Mouse (Mus musculus) forebrain, embryonic 10.5 days (tissue): Measurements from ENCODE around the gene Filip1l. TPM values are rescaled to one million over a fixed set of nuclear protein-coding genes. Genes with fewer than 3 reads are reported as not detected.

Experiments
- DNase-seq: peaks from one replicate; pipeline ENCODE4 v3.0.0-alpha.2; 2017; ENCODE audit warnings: low spot score; ENCODE audit errors: extremely low spot score
- H3K27ac ChIP-seq: fragments of 300-500 bp; sonication (generic); 2 replicates; pipeline ENCODE4 v1.5.1; 2016; ENCODE audit warnings: mild to moderate bottlenecking
- H3K27me3 ChIP-seq: fragments of 300-500 bp; sonication (generic); 2 replicates; pipeline ENCODE4 v1.6.1; 2016; ENCODE audit warnings: mild to moderate bottlenecking; ENCODE audit not compliant: poor library complexity, severe bottlenecking
- H3K36me3 ChIP-seq: fragments of 300-500 bp; sonication (generic); replicated peaks from 2 replicates; pipeline ENCODE4 v1.6.1; 2016; ENCODE audit warnings: mild to moderate bottlenecking, moderate library complexity
- H3K4me1 ChIP-seq: fragments of 300-500 bp; sonication (generic); 2 replicates; pipeline ENCODE4 v1.6.1; 2016
- H3K4me3 ChIP-seq: fragments of 300-500 bp; sonication (generic); 2 replicates; pipeline ENCODE4 v1.5.1; 2016; ENCODE audit warnings: mild to moderate bottlenecking, moderate library complexity
- H3K9me3 ChIP-seq: fragments of 300-500 bp; sonication (generic); 2 replicates; pipeline ENCODE4 v1.6.1; 2016; ENCODE audit warnings: mild to moderate bottlenecking, moderate library complexity
- WGBS: fragments of 180-500 bp; shearing (Covaris S2); methylation state at CpG from one replicate; pipeline ENCODE4 v1.1.7; 2016; 5-methylcytosine and 5-hydroxymethylcytosine counted together
- polyA plus RNA-seq: library from polyadenylated mRNA; unstranded; fragments of >200 nt; fragmentation: Nextera tagmentation; extraction: Ambion mirVana; gene quantifications from 2 replicates; pipeline ENCODE4 v1.2.1, GENCODE M21; 2016

The Filip1l gene
- polyA plus RNA-seq, 1 experiment from 2014 or later = 6.7 TPM

- H3K4me3 ChIP-seq = no peak overlapping the region
- 91% methylated on average over 10 of the region's 10 CpGs for WGBS
- H3K27ac ChIP-seq = no peak overlapping the region
- no peak for DNase-seq
- no peaks in the 10 kb centered on the region for H3K27me3 ChIP-seq
- H3K4me1 ChIP-seq = peaks cover 10% of the 10 kb centered on the region
- no peaks in the 10 kb centered on the region for H3K9me3 ChIP-seq
- H3K36me3 ChIP-seq = no peaks in the 10 kb centered on the region
These were observed 6.4 kb downstream of the Filip1l start for GRCm38 (mm10) chr16:57359251-57359650.

DNA sequence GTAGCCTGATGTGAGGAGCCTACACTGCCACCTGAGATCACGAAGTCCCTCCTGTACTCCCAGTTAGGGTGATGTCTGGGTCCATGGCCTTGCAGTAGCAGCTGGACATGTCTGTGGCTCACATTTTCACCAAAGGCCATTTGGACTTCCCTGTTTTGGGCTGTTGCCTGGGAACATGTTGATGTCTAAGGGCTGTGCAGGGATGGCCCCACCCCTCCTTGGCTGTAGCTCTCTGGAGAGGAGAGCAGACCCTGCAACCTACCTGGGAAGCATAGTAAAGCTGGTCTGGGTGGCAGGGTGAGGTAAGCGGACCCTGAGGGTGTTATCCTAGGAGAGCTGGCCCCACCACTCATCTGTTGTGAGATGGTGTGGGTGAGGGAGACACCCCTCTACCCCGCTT is 7.9 kb downstream of the Filip1l start:
- Histone ChIP-seq H3K36me3 (no peaks in the 10 kb centered on the region), H3K27ac (0 out of 2 replicates have a peak overlapping the region, but pooled peaks have one; percentile 3), H3K4me3 (no peak overlapping the region), H3K9me3 (no peaks in the 10 kb centered on the region), H3K27me3 (no peaks in the 10 kb centered on the region), H3K4me1 (peaks cover 10% of the 10 kb centered on the region)
- DNase-seq = no peak
- WGBS = 91% methylated on average over 3 of the region's 3 CpGs

DNA sequence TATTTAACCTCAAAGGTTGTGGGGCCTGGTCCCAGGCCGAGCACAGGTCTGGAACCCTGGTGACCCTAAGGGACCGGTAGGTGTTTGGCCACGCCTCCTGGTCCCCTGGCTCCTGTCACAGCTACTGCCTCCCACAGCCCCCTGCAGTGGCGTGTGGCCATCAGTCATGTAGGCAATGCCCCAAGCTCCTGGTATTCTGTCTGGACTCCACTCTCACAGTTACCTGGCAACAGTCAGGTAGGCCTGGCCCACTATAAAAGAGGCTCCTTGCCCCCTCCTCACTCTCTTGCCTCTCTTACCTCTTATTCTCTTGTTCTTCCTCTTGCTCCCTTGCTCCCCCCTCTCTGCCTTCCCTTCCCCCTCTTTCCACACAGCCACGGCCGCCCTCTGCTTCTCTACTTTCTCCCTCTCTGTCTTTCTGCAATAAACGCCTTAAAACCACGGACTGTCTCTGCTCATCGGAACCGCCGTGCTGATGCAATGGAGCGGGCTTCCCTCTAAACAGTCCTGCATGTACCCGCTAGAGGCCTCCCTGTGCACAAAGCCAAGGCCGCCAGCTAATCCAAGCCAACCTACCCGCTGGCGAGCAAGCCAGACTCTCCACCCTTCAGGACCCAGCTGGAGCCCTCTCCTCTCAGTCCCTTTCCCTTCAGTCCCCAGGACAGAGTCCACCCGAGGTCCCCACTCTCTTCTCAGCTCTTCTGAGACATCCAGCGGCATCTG is 9.9 kb downstream of the Filip1l start:
- Histone ChIP-seq H3K4me1 (peaks cover 23% of the 10 kb centered on the region), H3K9me3 (no peaks in the 10 kb centered on the region), H3K27me3 (no peaks in the 10 kb centered on the region), H3K36me3 (no peaks in the 10 kb centered on the region), H3K4me3 (peak overlapping the region; percentile 28; the same call in 1 of the 2 replicates), H3K27ac (peak overlapping the region; percentile 69)
- peak; percentile 21 for DNase-seq
- 39% methylated on average over 18 of the region's 18 CpGs for WGBS

DNA sequence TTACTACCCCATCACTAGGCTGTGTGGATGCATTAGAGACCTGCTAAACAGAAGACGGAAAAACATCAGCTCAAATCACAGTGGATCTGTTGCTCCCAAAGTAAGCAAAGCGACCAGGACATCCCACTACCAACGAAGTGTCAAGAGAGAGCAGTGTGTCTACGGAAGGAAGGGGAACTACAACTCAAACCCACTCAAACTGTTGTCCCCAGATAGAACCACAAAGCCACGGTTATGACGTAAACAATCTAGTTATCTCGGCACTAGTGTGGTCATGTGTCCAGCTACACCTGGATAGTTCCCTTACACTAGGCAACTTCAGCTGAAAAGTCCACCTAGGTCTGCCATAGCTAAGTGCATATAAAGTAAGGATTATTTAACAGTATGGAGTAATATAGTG is 11.6 kb downstream of the Filip1l start:
- H3K27me3 ChIP-seq = no peaks in the 10 kb centered on the region
- WGBS = 88% methylated on average over 7 of the region's 7 CpGs

GRCm38 (mm10) chr16:57366141-57366540 is 13.2 kb downstream of the Filip1l start:
- no peak for DNase-seq
- peaks cover 32% of the 10 kb centered on the region for H3K4me1 ChIP-seq
- no peak overlapping the region for H3K27ac ChIP-seq
- H3K27me3 ChIP-seq = no peaks in the 10 kb centered on the region
- H3K4me3 ChIP-seq = no peak overlapping the region
- no peaks in the 10 kb centered on the region for H3K9me3 ChIP-seq
- WGBS = 79% methylated on average over 6 of the region's 6 CpGs
- H3K36me3 ChIP-seq = no peaks in the 10 kb centered on the region

More for the DNA sequence above, 11.6 kb downstream of the Filip1l start:
- no peak for DNase-seq
- H3K27ac ChIP-seq = no peak overlapping the region
- no peak overlapping the region for H3K4me3 ChIP-seq
- peaks cover 23% of the 10 kb centered on the region for H3K4me1 ChIP-seq
- H3K36me3 ChIP-seq = no peaks in the 10 kb centered on the region
- no peaks in the 10 kb centered on the region for H3K9me3 ChIP-seq

DNA sequence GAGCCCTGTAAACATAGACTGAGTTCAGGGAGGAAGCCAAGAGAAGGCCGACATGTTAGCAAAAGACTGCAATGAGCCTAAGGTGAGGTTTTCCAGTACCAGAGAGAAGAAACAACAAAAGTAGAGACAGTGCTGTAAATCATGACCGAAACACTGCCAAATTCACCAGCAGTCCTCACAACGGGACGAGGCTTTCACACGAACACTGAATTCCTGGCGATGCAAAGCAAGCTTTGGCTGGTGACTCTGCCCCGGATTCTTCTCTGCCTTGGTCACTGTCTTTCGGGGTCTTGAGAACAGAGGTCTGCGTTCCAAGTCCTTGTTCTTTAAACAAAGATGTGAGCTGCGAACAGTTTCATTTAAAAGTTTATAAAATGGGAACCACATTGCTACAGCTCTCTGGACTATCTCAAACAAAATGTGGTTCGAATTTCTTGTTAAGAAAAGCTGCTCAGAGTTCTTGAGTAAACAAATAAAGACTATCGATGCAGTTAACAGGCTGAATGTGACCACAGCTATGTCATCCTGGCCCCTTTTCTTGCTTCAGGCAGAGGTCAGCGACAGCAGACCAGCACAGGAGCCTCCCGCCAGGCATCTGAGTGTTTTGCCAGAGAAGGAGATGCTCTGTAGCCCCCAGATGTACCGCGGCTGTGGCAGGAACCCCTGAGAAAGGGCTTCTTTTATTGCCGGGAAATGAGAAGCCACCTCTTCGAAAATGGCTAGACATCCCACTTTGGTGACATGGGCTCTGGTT is 14.2 kb downstream of the Filip1l start:
- Histone ChIP-seq H3K36me3 (no peaks in the 10 kb centered on the region), H3K9me3 (no peaks in the 10 kb centered on the region), H3K4me3 (no peak overlapping the region), H3K27me3 (no peaks in the 10 kb centered on the region), H3K27ac (no peak overlapping the region), H3K4me1 (peaks cover 32% of the 10 kb centered on the region)
- 77% methylated on average over 18 of the region's 18 CpGs for WGBS
- DNase-seq = no peak

- Histone ChIP-seq H3K4me1 (peaks cover 21% of the 10 kb centered on the region), H3K36me3 (no peaks in the 10 kb centered on the region), H3K27ac (0 out of 2 replicates have a peak overlapping the region, but pooled peaks have one; percentile 35), H3K27me3 (no peaks in the 10 kb centered on the region), H3K9me3 (no peaks in the 10 kb centered on the region), H3K4me3 (no peak overlapping the region)
- WGBS = 86% methylated on average over 8 of the region's 8 CpGs
- no peak for DNase-seq
These were observed 17.1 kb downstream of the Filip1l start for GRCm38 (mm10) chr16:57369846-57370496.

DNA sequence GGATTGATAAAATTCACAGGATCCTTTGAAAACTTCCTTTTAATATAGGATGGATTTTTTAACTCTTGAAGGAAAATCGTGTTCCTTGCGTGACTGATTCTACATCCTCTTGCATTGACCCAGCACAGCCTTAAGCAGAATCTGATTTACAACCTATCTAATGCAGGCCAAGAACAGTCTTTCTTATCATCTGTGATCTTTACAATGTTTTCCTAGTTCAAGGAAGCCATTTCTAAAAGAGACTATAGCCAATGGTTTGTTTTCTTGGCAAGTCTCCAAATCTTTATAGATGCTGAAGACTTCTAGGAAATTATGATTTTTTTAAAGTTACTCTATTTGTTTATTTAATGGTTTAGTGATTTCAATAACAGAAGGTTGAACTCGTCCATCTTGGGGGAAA is 19.3 kb downstream of the Filip1l start:
- Histone ChIP-seq H3K27ac (no peak overlapping the region), H3K4me3 (no peak overlapping the region), H3K4me1 (peaks cover 15% of the 10 kb centered on the region), H3K36me3 (no peaks in the 10 kb centered on the region), H3K9me3 (no peaks in the 10 kb centered on the region), H3K27me3 (no peaks in the 10 kb centered on the region)
- 89% methylated on average over 3 of the region's 3 CpGs for WGBS
- DNase-seq = no peak

DNA sequence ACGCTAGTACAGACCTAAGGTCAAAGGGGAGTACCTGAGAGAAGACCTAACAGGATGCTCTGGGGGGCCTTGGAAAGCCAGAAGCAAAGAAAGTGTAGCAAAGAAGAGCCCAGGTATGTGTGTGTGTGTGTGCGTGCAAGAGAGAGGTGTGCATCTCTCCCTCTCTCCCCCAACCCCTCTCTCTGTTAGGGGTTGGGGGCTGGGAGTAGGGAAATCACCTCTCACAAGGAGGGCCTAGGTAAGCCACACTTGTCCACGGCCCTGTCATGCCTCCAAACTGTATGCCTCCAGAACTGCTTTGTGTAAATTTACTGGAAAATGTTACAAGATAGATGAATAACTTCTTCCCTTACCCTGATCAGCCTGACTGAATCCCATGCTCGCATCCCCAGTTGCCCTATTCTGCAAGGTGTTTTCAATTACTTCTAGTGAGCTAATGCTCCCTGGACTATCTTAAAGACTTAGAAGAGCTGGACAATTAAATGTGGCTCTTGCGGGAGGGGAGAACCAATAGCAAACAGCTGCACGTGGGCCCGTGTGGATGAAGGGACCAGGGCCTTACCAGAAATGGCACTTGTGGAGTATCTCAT is 22.4 kb downstream of the Filip1l start:
- H3K27me3 ChIP-seq = no peaks in the 10 kb centered on the region
- no peaks in the 10 kb centered on the region for H3K36me3 ChIP-seq
- H3K4me1 ChIP-seq = peaks cover 6% of the 10 kb centered on the region
- no peak for DNase-seq
- 85% methylated on average over 7 of the region's 7 CpGs for WGBS
- H3K9me3 ChIP-seq = no peaks in the 10 kb centered on the region
- no peak overlapping the region for H3K27ac ChIP-seq
- no peak overlapping the region for H3K4me3 ChIP-seq

- Histone ChIP-seq H3K4me1 (peaks cover 5% of the 10 kb centered on the region; the same call in 1 of the 2 replicates), H3K27ac (no peak overlapping the region), H3K27me3 (no peaks in the 10 kb centered on the region), H3K9me3 (no peaks in the 10 kb centered on the region), H3K4me3 (no peak overlapping the region), H3K36me3 (no peaks in the 10 kb centered on the region)
- no peak for DNase-seq
- WGBS = 86% methylated on average over 9 of the region's 9 CpGs
These were observed 25.9 kb downstream of the Filip1l start for GRCm38 (mm10) chr16:57378631-57379330.

DNA sequence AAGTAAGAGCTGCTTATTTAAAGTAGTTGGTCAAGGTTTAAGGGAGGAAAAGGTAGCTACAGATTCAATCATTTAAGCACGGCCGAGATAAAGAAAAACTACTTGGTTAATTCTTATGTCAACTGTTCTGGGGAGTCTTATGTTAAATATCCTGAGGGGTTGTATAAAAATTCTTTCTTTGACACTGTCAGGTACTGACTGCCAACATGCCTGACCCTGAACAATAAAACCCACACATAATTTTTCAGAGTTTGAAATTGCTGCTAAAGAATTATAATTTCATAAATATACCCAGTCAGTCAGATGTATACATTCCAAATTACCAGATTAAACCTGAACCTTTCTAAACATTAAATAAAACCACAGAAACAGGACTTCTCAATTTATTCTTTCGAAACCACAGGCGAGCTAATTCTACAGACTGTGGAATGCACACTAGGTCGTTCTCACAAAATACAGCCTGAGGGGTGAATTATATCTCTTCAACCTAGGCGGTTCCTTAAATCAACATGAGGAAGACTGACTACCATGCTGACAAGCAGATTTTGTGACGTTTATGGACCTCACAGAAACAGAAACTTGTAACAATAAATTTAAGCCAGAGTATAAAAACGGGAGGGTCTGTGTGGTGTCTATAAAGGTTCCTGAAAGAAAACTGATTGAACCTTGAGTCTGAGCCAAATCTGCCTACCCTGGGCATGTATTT is 30.5 kb downstream of the Filip1l start:
- Histone ChIP-seq H3K9me3 (no peaks in the 10 kb centered on the region), H3K27ac (no peak overlapping the region), H3K4me1 (no peaks in the 10 kb centered on the region), H3K4me3 (no peak overlapping the region), H3K36me3 (no peaks in the 10 kb centered on the region), H3K27me3 (no peaks in the 10 kb centered on the region)
- 81% methylated on average over 8 of the region's 8 CpGs for WGBS
- DNase-seq = no peak

GRCm38 (mm10) chr16:57384274-57384673 is 31.4 kb downstream of the Filip1l start:
- Histone ChIP-seq H3K9me3 (no peaks in the 10 kb centered on the region), H3K4me3 (no peak overlapping the region), H3K36me3 (no peaks in the 10 kb centered on the region), H3K27ac (no peak overlapping the region), H3K4me1 (no peaks in the 10 kb centered on the region), H3K27me3 (no peaks in the 10 kb centered on the region)
- WGBS = 98% methylated on average over 2 of the region's 2 CpGs
- no peak for DNase-seq
